Mouse (Mus musculus) adipose tissue, adult 10 weeks (tissue): Measurements from ENCODE around the gene Wdr91. TPM values are rescaled to one million over a fixed set of nuclear protein-coding genes. Genes with fewer than 3 reads are reported as not detected.

Source experiments
- polyA plus RNA-seq: library from polyadenylated mRNA; stranded (reverse); fragments of 350-450 nt; fragmentation: Illumina TruSeq; extraction: RNeasy Lipid Tissue Mini Kit (QIAGEN cat#74804); gene quantifications from one replicate; pipeline ENCODE4 v1.2.3, GENCODE M21; 2014; ENCODE audit warnings: low read depth, low replicate concordance

Wdr91 gene
- 11.7 TPM for polyA plus RNA-seq

GRCm38 (mm10) chr6:34910371-34911219 lies at the start of gene Wdr91:
TSS of gene Wdr91 (minus strand) at chr6:34910876.

GRCm38 (mm10) chr6:34919956-34920355 lies 9.3 kb upstream of the Wdr91 start, which contains the start of gene Stra8:
TSS of gene Stra8 (plus strand) at chr6:34920163.

GRCm38 (mm10) chr6:34877509-34878321 lies 33.0 kb downstream of the Wdr91 start, which contains the start of gene Cyren:
TSS of gene Cyren (minus strand) at chr6:34878060.

GRCm38 (mm10) chr6:34862791-34863403 lies 47.8 kb downstream of the Wdr91 start, which contains the start of gene Tmem140:
TSS of gene Tmem140 (plus strand) at chr6:34863146.

Other genes starting within 250 kb of the Wdr91 start
- gene Agbl3, start 130.4 kb downstream of the Wdr91 start, polyA plus RNA-seq: 18.0 TPM
- 27.3 TPM for gene Tmem140, start 47.7 kb downstream of the Wdr91 start, polyA plus RNA-seq
- 7.3 TPM for gene Cyren, start 32.8 kb downstream of the Wdr91 start, polyA plus RNA-seq
- gene Stra8, start 9.3 kb upstream of the Wdr91 start, polyA plus RNA-seq: not detected
- 6.6 TPM for gene Slc23a4, start 77.5 kb upstream of the Wdr91 start, polyA plus RNA-seq
- gene Cnot4, start 222.8 kb upstream of the Wdr91 start, polyA plus RNA-seq: 15.2 TPM